25 mouse cellular contexts compared by ENCODE assay signal in the genomic region with DNA sequence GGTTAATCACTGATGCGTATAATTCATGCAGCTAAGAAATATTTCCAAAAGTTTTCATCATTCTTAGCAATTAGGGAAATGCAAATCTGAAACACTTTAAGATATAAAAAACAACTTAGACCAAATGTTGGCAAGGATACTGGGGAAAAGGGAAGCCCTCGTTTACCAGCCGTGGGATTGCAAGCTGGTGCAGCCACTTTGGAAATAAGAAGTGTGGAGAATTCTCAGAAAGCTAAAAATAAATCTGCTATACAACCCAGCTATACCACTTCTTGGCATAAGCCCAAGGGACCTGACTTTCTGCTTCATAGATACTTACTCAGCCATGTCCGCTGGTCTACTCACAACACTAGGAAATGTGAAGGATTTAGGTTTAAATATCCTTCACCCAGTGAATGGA. TPM values are rescaled to one million over a fixed set of nuclear protein-coding genes. Genes with fewer than 3 reads are reported as not detected.
DNase-seq lines count a peak whose midpoint lies in the region; ATAC-seq lines count a peak whose summit lies in the region.
"Had no signal": no experiment of that assay in that cellular context is flagged by ENCODE, and none has a peak within 500 bp of the region (broad histone marks: within the 10 kb centered on the region; RNA-seq: fewer than 3 reads in every experiment).

No protein-coding gene starts in this region.

- no peak for ATAC-seq in neural tube, embryonic 15.5 days (ENCODE audit: low FRiP score)
- ATAC-seq: activated CD4-positive, CD25-positive, alpha-beta regulatory T cell, adult 4 months; hindbrain, embryonic 16.5 days; intestine, embryonic 15.5 days; midbrain, embryonic 16.5 days had no signal

- no peak overlapping the region for H3K27ac ChIP-seq in neural tube, embryonic 15.5 days (replicated peaks)
- H3K27ac ChIP-seq: embryonic facial prominence, embryonic 12.5 days; heart, embryonic 10.5 days; intestine, embryonic 15.5 days; limb, embryonic 15.5 days; liver, embryonic 14.5 days; midbrain, embryonic 10.5 days had no signal

- no peak overlapping the region for H3K9ac ChIP-seq in neural tube, embryonic 15.5 days (replicated peaks)
- H3K9ac ChIP-seq: embryonic facial prominence, embryonic 12.5 days; intestine, embryonic 15.5 days; limb, embryonic 15.5 days; liver, embryonic 14.5 days had no signal

- H3K4me3 ChIP-seq in neural tube, embryonic 15.5 days (replicated peaks): no peak overlapping the region
- H3K4me3 ChIP-seq: embryonic facial prominence, embryonic 12.5 days; erythroblast, embryonic 14.5 days; heart, embryonic 10.5 days; intestine, embryonic 15.5 days; limb, embryonic 15.5 days; midbrain, embryonic 10.5 days; myocyte had no signal

- H3K4me2 ChIP-seq in neural tube, embryonic 15.5 days: no peak overlapping the region
- H3K4me2 ChIP-seq: embryonic facial prominence, embryonic 12.5 days; intestine, embryonic 15.5 days; limb, embryonic 15.5 days had no signal

- WGBS in neural tube, embryonic 15.5 days: 86% methylated on average over 4 of the region's 4 CpGs

- H3K4me1 ChIP-seq in neural tube, embryonic 15.5 days: no peaks in the 10 kb centered on the region
- H3K4me1 ChIP-seq: embryonic facial prominence, embryonic 12.5 days; heart, embryonic 10.5 days; intestine, embryonic 15.5 days; limb, embryonic 15.5 days; midbrain, embryonic 10.5 days had no signal

- H3K27me3 ChIP-seq in neural tube, embryonic 15.5 days (replicated peaks): no peaks in the 10 kb centered on the region
- H3K27me3 ChIP-seq: embryonic facial prominence, embryonic 12.5 days; intestine, embryonic 15.5 days; limb, embryonic 15.5 days had no signal

- no peaks in the 10 kb centered on the region for H3K36me3 ChIP-seq in neural tube, embryonic 15.5 days
- H3K36me3 ChIP-seq: embryonic facial prominence, embryonic 12.5 days; heart, embryonic 10.5 days; intestine, embryonic 15.5 days; limb, embryonic 15.5 days; midbrain, embryonic 10.5 days had no signal

- DNase-seq in frontal cortex, adult 2 months (ENCODE audit: extremely low spot score in 1 of 2, low spot score in 1 of 2): peak; percentile 53 to 68
- no peak for DNase-seq in frontal cortex, postnatal 14 days (ENCODE audit: low spot score in 2 of 2)
- DNase-seq in neural tube, embryonic 10.5 days (ENCODE audit: extremely low spot score, low spot score): peak; percentile 4
- peak; percentile 70 for DNase-seq in brain, adult 2 months (ENCODE audit: low read depth, low spot score)
- peak; percentile 60 for DNase-seq in telencephalon, adult 2 months (ENCODE audit: low read depth, low spot score)
- no peak for DNase-seq in cerebellum, postnatal 4 days (ENCODE audit: low spot score in 2 of 2)
- DNase-seq: adrenal gland, postnatal 10 days; cerebellum, adult 11 months; cerebellum, postnatal 10 days; gastrocnemius, postnatal 10 days; kidney, adult 8-10 months; kidney, postnatal 10 days; thymus, postnatal 25 days had no signal

- no peaks in the 10 kb centered on the region for H3K9me3 ChIP-seq in neural tube, embryonic 15.5 days (replicated peaks)
- H3K9me3 ChIP-seq: embryonic facial prominence, embryonic 12.5 days; heart, embryonic 10.5 days; intestine, embryonic 15.5 days; limb, embryonic 15.5 days; midbrain, embryonic 10.5 days had no signal

RNA-seq across cellular contexts. Expression of a gene that starts 51.2 kb away (rescaled TPM):
- polyA plus RNA-seq in frontal cortex, adult 2 months (2012; rRNA removed): 22.3 and 23.5 TPM in 2 replicates
- 7.3 and 7.6 TPM in 2 replicates for polyA plus RNA-seq in neural tube, embryonic 15.5 days (2015; fragmentation: Nextera tagmentation; extraction: Ambion mirVana)

Comparison
In these comparisons a context has a peak if more than half of its experiments do, and no peak if none do; other contexts are left out.
1. DNase-seq: peak in frontal cortex, adult 2 months (2 of 2), neural tube, embryonic 10.5 days (single experiment), brain, adult 2 months (single experiment) and telencephalon, adult 2 months (single experiment); none in frontal cortex, postnatal 14 days (0 of 2) and cerebellum, postnatal 4 days (0 of 2).